Mouse (Mus musculus): ENCODE data around the gene Mpp4.
A peak's percentile ranks its signal among the peaks of the same experiment; 100 is the strongest.

Gene Mpp4

GRCm38 (mm10) chr1:59163030-59163461 lies at the start of gene Mpp4:
Gene Mpp4 (minus strand): TSS chr1:59163389.
- no peak for DNase-seq

GRCm38 (mm10) chr1:59212951-59213350 lies 49.8 kb upstream of the Mpp4 start:
- DNase-seq: no peak

- DNase-seq: no peak
Observed at GRCm38 (mm10) chr1:59212076-59212779, 49.0 kb upstream of the Mpp4 start.

GRCm38 (mm10) chr1:59211651-59212050 lies 48.5 kb upstream of the Mpp4 start:
- DNase-seq: no peak

GRCm38 (mm10) chr1:59208331-59208730 lies 45.1 kb upstream of the Mpp4 start:
- no peak for DNase-seq

- DNase-seq: no peak
Observed at GRCm38 (mm10) chr1:59204489-59204888, 41.3 kb upstream of the Mpp4 start.

- no peak for DNase-seq
Observed at GRCm38 (mm10) chr1:59202367-59202766, 39.2 kb upstream of the Mpp4 start.

GRCm38 (mm10) chr1:59201561-59201960 lies 38.4 kb upstream of the Mpp4 start:
- DNase-seq: no peak

- no peak for DNase-seq
Observed at GRCm38 (mm10) chr1:59200960-59201359, 37.8 kb upstream of the Mpp4 start.

- no peak for DNase-seq
Observed at GRCm38 (mm10) chr1:59194979-59195378, 31.8 kb upstream of the Mpp4 start.

GRCm38 (mm10) chr1:59187786-59188185 lies 24.6 kb upstream of the Mpp4 start:
- no peak for DNase-seq

GRCm38 (mm10) chr1:59186317-59186716 lies 23.1 kb upstream of the Mpp4 start:
- DNase-seq: no peak

GRCm38 (mm10) chr1:59185410-59185809 lies 22.2 kb upstream of the Mpp4 start:
- DNase-seq: no peak

- DNase-seq: no peak
Observed at GRCm38 (mm10) chr1:59183045-59183444, 19.9 kb upstream of the Mpp4 start.

- no peak for DNase-seq
Observed at GRCm38 (mm10) chr1:59182373-59182772, 19.2 kb upstream of the Mpp4 start.

GRCm38 (mm10) chr1:59180003-59180402 lies 16.8 kb upstream of the Mpp4 start:
- DNase-seq: no peak

GRCm38 (mm10) chr1:59178401-59178800 lies 15.2 kb upstream of the Mpp4 start:
- DNase-seq: no peak

GRCm38 (mm10) chr1:59174514-59175373 lies 11.6 kb upstream of the Mpp4 start:
- DNase-seq: no peak

GRCm38 (mm10) chr1:59173023-59173422 lies 9.8 kb upstream of the Mpp4 start:
- no peak for DNase-seq

- no peak for DNase-seq
Observed at GRCm38 (mm10) chr1:59171875-59172274, 8.7 kb upstream of the Mpp4 start.

GRCm38 (mm10) chr1:59170290-59170689 lies 7.1 kb upstream of the Mpp4 start:
- DNase-seq: peak; percentile 7

GRCm38 (mm10) chr1:59169586-59169985 lies 6.4 kb upstream of the Mpp4 start:
- no peak for DNase-seq

GRCm38 (mm10) chr1:59168556-59168955 lies 5.4 kb upstream of the Mpp4 start:
- DNase-seq: no peak

Data from lung, postnatal 10 days (tissue).